Mouse (Mus musculus): ENCODE data around the gene Catsperd.

Gene Catsperd

GRCm38 (mm10) chr17:56666384-56666783 lies 38.4 kb downstream of the Catsperd start:
- no peak for DNase-seq (ENCODE audit: low read depth)

- no peak for DNase-seq (ENCODE audit: low read depth)
These were observed 39.6 kb downstream of the Catsperd start for GRCm38 (mm10) chr17:56667591-56667990.

GRCm38 (mm10) chr17:56668384-56669144 lies 40.6 kb downstream of the Catsperd start:
- DNase-seq (ENCODE audit: low read depth): no peak

GRCm38 (mm10) chr17:56669766-56670165 lies 41.8 kb downstream of the Catsperd start:
- no peak for DNase-seq (ENCODE audit: low read depth)

- peak; percentile 99 for DNase-seq (ENCODE audit: low read depth)
These were observed 45.2 kb downstream of the Catsperd start, which contains the start of gene Ranbp3 for GRCm38 (mm10) chr17:56672941-56673646. Ranbp3 (plus strand) TSS chr17:56673294.

- DNase-seq (ENCODE audit: low read depth): no peak
These were observed 45.9 kb downstream of the Catsperd start for GRCm38 (mm10) chr17:56673647-56674416.

- DNase-seq (ENCODE audit: low read depth): no peak
These were observed 53.8 kb downstream of the Catsperd start for GRCm38 (mm10) chr17:56681791-56682190.

- no peak for DNase-seq (ENCODE audit: low read depth)
These were observed 54.9 kb downstream of the Catsperd start for GRCm38 (mm10) chr17:56682880-56683279.

GRCm38 (mm10) chr17:56683546-56684140 lies 55.7 kb downstream of the Catsperd start:
- no peak for DNase-seq (ENCODE audit: low read depth)

- DNase-seq (ENCODE audit: low read depth): no peak
These were observed 56.7 kb downstream of the Catsperd start for GRCm38 (mm10) chr17:56684649-56685048.

GRCm38 (mm10) chr17:56686801-56687200 lies 58.9 kb downstream of the Catsperd start:
- no peak for DNase-seq (ENCODE audit: low read depth)

GRCm38 (mm10) chr17:56688045-56688444 lies 60.1 kb downstream of the Catsperd start:
- no peak for DNase-seq (ENCODE audit: low read depth)

- no peak for DNase-seq (ENCODE audit: low read depth)
These were observed 60.7 kb downstream of the Catsperd start for GRCm38 (mm10) chr17:56688689-56689088.

GRCm38 (mm10) chr17:56693395-56693794 lies 65.5 kb downstream of the Catsperd start:
- DNase-seq (ENCODE audit: low read depth): no peak

GRCm38 (mm10) chr17:56693851-56694310 lies 65.9 kb downstream of the Catsperd start:
- DNase-seq (ENCODE audit: low read depth): peak; percentile 29

- no peak for DNase-seq (ENCODE audit: low read depth)
These were observed 72.5 kb downstream of the Catsperd start for GRCm38 (mm10) chr17:56700451-56700850.

- no peak for DNase-seq (ENCODE audit: low read depth)
These were observed 75.1 kb downstream of the Catsperd start for GRCm38 (mm10) chr17:56703038-56703437.

GRCm38 (mm10) chr17:56706515-56706914 lies 78.6 kb downstream of the Catsperd start:
- no peak for DNase-seq (ENCODE audit: low read depth)

- no peak for DNase-seq (ENCODE audit: low read depth)
These were observed 80.7 kb downstream of the Catsperd start for GRCm38 (mm10) chr17:56708692-56709091.

GRCm38 (mm10) chr17:56709708-56710107 lies 81.8 kb downstream of the Catsperd start:
- no peak for DNase-seq (ENCODE audit: low read depth)
